Mouse (Mus musculus) heart, adult 2 months (tissue): ENCODE results near the gene Narfl. TPM values are rescaled to one million over a fixed set of nuclear protein-coding genes. Genes with fewer than 3 reads are reported as not detected.

ENCODE experiments used
- DNase-seq, 2 experiments: peaks; one replicate each; pipeline ENCODE4 v3.0.0; 2021
- H3K27ac ChIP-seq: fragments of 200-600 bp; 2 replicates; pipeline ENCODE4 v1.8.1; 2022
- H3K27me3 ChIP-seq: fragments of 200-500 bp; 2 replicates; pipeline ENCODE4 v1.6.1; 2012; ENCODE audit warnings: mild to moderate bottlenecking, low read length, inconsistent platforms, mixed read lengths; ENCODE audit not compliant: control insufficient read depth, insufficient read depth
- H3K36me3 ChIP-seq: fragments of 200-500 bp; 2 replicates; pipeline ENCODE4 v1.6.1; 2012; ENCODE audit warnings: low read length, inconsistent platforms; ENCODE audit not compliant: control insufficient read depth, insufficient read depth
- H3K4me1 ChIP-seq: fragments of 200-500 bp; 2 replicates; pipeline ENCODE4 v1.6.1; 2011; ENCODE audit warnings: low read length; ENCODE audit not compliant: control insufficient read depth, insufficient read depth
- H3K4me3 ChIP-seq: fragments of 200-600 bp; 2 replicates; pipeline ENCODE4 v1.8.1; 2022
- H3K79me2 ChIP-seq: fragments of 200-500 bp; replicated peaks from 2 replicates; pipeline ENCODE4 v1.6.1; 2012; ENCODE audit warnings: mild to moderate bottlenecking, inconsistent platforms, low read length, moderate library complexity, mixed read lengths; ENCODE audit not compliant: control insufficient read depth, insufficient read depth
- H3K9ac ChIP-seq: fragments of 200-500 bp; 2 replicates; pipeline ENCODE4 v1.6.1; 2012; ENCODE audit warnings: low read depth, mild to moderate bottlenecking, control low read depth, inconsistent platforms, low read length, mixed read lengths
- CTCF ChIP-seq: fragments of 200-600 bp; IDR thresholded peaks from 2 replicates; pipeline ENCODE4 v1.8.1; 2022; ENCODE audit warnings: antibody characterized with exemption, mild to moderate bottlenecking, moderate library complexity
- EP300 ChIP-seq: fragments of 200-500 bp; IDR thresholded peaks from 2 replicates; pipeline ENCODE4 v1.6.1; 2011; ENCODE audit warnings: low read depth, low read length, control low read depth; ENCODE audit not compliant: insufficient read depth
- POLR2A ChIP-seq: fragments of 200-500 bp; IDR thresholded peaks from 2 replicates; pipeline ENCODE4 v1.6.1; 2011; ENCODE audit warnings: mild to moderate bottlenecking, low read depth, low read length, control low read depth; ENCODE audit not compliant: insufficient read depth
- WGBS: fragments of 180-500 bp; shearing (Covaris S2); methylation state at CpG from one replicate; pipeline ENCODE4 v1.1.7; 2018; 5-methylcytosine and 5-hydroxymethylcytosine counted together
- intact Hi-C: fragments of 180-260 bp; cut with DNase I; formaldehyde crosslinking; loops from one replicate; pipeline ENCODE4 v1.15.1; 2025
- polyA plus RNA-seq: library from polyadenylated mRNA; depleted of rRNA; stranded (reverse); fragments of >200 nt; gene quantifications from 2 replicates; pipeline ENCODE4 v1.2.3, GENCODE M21; 2012
- total RNA-seq, 2 experiments: library from RNA; stranded (reverse); gene quantifications; 2 replicates each; pipeline ENCODE4 v1.2.3; 2021

Narfl gene
- total and polyA plus RNA-seq, 3 experiments = 36.4 to 45.1 (median 42.1) TPM

DNA sequence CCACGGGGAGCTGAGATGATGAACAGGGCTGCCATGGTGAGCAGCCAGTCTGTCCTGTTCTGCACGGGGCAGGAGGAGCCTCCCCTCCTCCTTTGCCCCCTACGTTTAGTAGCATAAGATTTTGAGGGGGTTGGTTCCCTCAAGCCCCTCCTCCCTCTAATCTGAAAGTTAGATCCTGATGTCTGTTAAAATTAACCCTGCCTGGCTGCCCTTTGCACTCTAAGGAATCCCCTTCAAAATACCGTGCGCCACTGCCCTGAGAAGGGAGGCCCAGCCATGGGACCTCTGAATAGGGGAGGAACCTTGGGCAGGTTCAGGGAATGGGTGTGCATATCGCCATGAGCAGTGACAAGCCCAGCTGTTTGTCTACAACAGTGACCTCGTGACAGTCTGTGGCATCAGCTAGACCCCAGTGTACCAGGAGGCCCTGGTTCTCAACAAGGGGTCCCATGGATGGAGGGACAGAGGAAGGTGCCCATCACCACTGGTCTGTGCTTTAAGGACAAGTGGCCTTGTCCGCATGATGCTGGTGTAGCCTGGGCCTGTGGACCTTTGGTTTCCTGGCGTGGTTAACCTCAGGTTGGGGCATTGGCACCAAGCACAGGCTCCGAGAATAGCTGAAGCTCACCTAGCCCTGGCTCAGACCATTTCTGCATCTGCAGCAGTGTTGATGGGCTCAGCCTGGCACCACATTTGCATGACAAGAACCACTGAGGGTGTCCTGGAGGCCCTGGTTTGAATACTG is 1.9 kb downstream of the Narfl start:
- no peak for DNase-seq
- intact Hi-C loops = loop anchor here (10.0 kb wide), 1 partner anchor 1429 kb away; the partner anchor contains the start of gene Lemd2
- Histone ChIP-seq H3K79me2 (no peaks in the 10 kb centered on the region), H3K27ac (no peak overlapping the region), H3K36me3 (no peaks in the 10 kb centered on the region), H3K9ac (no peak overlapping the region), H3K4me1 (peaks cover 6% of the 10 kb centered on the region), H3K4me3 (no peak overlapping the region), H3K27me3 (no peaks in the 10 kb centered on the region)
- WGBS = 83% methylated on average over 10 of the region's 10 CpGs
- no peak for TF ChIP-seq CTCF
- TF ChIP-seq EP300 = no peak
- TF ChIP-seq POLR2A = no peak

- Histone ChIP-seq H3K4me3 (no peak overlapping the region), H3K27me3 (no peaks in the 10 kb centered on the region), H3K36me3 (no peaks in the 10 kb centered on the region), H3K4me1 (peaks cover 6% of the 10 kb centered on the region), H3K27ac (no peak overlapping the region), H3K79me2 (no peaks in the 10 kb centered on the region), H3K9ac (no peak overlapping the region)
- 90% methylated on average over 5 of the region's 5 CpGs for WGBS
- intact Hi-C loops = loop anchor here (10.0 kb wide), 1 partner anchor 1427 kb away; the partner anchor contains the start of gene Lemd2
- peak in 1 of 2 experiments; percentile 13 for DNase-seq
- no peak for TF ChIP-seq EP300
- TF ChIP-seq POLR2A = no peak
- TF ChIP-seq CTCF = no peak
Observed at GRCm38 (mm10) chr17:25777948-25778347, 4.4 kb downstream of the Narfl start.

- no peak for TF ChIP-seq EP300
- TF ChIP-seq CTCF = no peak
- no peak for TF ChIP-seq POLR2A
- DNase-seq = no peak
- H3K79me2 ChIP-seq = no peaks in the 10 kb centered on the region
- no peak overlapping the region for H3K4me3 ChIP-seq
- WGBS = 77% methylated on average over 6 of the region's 6 CpGs
- peaks cover 2% of the 10 kb centered on the region; the same call in 1 of the 2 replicates for H3K4me1 ChIP-seq
- no peak overlapping the region for H3K9ac ChIP-seq
- no peak overlapping the region for H3K27ac ChIP-seq
- no peaks in the 10 kb centered on the region for H3K36me3 ChIP-seq
- intact Hi-C loops = no loop called here
- no peaks in the 10 kb centered on the region for H3K27me3 ChIP-seq
Observed at GRCm38 (mm10) chr17:25781339-25781738, 7.8 kb downstream of the Narfl start.

- 39% methylated on average over 7 of the region's 7 CpGs for WGBS
- peak; percentile 62 to 71 for DNase-seq
- Histone ChIP-seq H3K9ac (no peak overlapping the region), H3K4me1 (peaks cover 2% of the 10 kb centered on the region; the same call in 1 of the 2 replicates), H3K27ac (no peak overlapping the region; the same call in 1 of the 2 replicates), H3K79me2 (no peaks in the 10 kb centered on the region), H3K36me3 (no peaks in the 10 kb centered on the region), H3K27me3 (no peaks in the 10 kb centered on the region), H3K4me3 (no peak overlapping the region)
- intact Hi-C loops = no loop called here
- TF ChIP-seq POLR2A (no peak), EP300 (no peak), CTCF (no peak)
Observed at GRCm38 (mm10) chr17:25783086-25783485, 9.5 kb downstream of the Narfl start.

DNA sequence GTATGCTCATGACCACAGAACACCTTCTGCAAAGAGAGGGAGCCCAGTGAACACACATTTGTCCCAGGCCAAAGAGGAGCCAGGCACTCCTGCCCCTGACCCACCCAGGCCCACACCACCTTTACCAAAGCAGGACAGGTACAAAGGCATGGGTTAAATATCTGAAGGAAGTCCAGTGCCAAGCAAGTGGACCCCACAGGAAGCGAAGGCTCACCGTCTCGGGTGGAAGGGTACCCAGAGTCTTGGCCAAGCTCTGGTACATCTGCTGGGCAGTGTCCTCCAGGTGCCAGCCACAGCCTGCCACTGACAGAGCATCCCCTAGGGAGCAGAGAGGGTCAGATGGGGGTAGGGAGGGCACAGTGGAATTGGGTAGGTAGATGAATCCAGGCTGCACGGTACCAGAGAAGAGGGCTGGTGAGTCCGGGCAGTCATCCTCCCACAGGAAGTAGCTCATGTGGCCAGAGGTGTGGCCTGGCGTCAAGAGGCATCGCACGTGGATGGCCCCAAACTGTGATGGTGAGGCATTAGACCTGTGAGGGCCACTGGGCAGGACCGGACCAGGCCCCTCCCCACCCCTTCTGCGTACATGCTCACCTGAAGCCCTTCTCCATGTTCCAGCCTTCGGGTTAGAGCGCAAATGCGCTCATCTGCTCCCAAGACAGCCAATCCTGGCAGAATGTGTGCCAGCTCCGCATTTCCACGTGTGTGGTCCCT is 10.4 kb downstream of the Narfl start:
- intact Hi-C loops = no loop called here
- H3K79me2 ChIP-seq = no peaks in the 10 kb centered on the region
- H3K27me3 ChIP-seq = no peaks in the 10 kb centered on the region
- WGBS = 76% methylated on average over 15 of the region's 15 CpGs
- H3K27ac ChIP-seq = no peak overlapping the region
- TF ChIP-seq POLR2A = peak; percentile 39; the same call in 1 of the 2 replicates
- TF ChIP-seq CTCF = no peak
- TF ChIP-seq EP300 = no peak
- H3K36me3 ChIP-seq = no peaks in the 10 kb centered on the region
- peaks cover 2% of the 10 kb centered on the region; the same call in 1 of the 2 replicates for H3K4me1 ChIP-seq
- H3K9ac ChIP-seq = no peak overlapping the region
- no peak overlapping the region for H3K4me3 ChIP-seq
- DNase-seq = peak in 1 of 2 experiments; percentile 25
